Mouse (Mus musculus): ENCODE measurements around the gene Evl. TPM values are rescaled to one million over a fixed set of nuclear protein-coding genes. Genes with fewer than 3 reads are reported as not detected.
"Not testable (repeated sequence)": the region's sequence is repeated elsewhere in the genome, so short reads cannot be mapped to it uniquely, and the experiment has no call there.

The Evl gene
- total RNA-seq, 1 experiment, result 36.4 TPM

GRCm38 (mm10) chr12:108712481-108712880, 158.0 kb downstream of the Evl start:
- H3K4me1 ChIP-seq (ENCODE audit: control insufficient read depth in 2 of 2, insufficient read depth in 2 of 2, low read length in 2 of 2, poor library complexity in 1 of 2), result peaks cover 5 to 11% of the 10 kb centered on the region in 2 experiments
- no peak overlapping the region for H3K4me3 ChIP-seq (ENCODE audit: insufficient read depth in 1 of 2, low read depth in 1 of 2, low read length in 2 of 2, poor library complexity in 1 of 2, severe bottlenecking in 1 of 2)
- no peak for DNase-seq (ENCODE audit: low read depth, low spot score)
- no peaks in the 10 kb centered on the region for H3K36me3 ChIP-seq (ENCODE audit: control insufficient read depth, insufficient read depth, low read length, poor library complexity, severe bottlenecking)
- H3K27ac ChIP-seq (ENCODE audit: insufficient read depth, low read depth, low read length, poor library complexity, severe bottlenecking), result no peak overlapping the region
- no peak for TF ChIP-seq ZNF384 (IDR thresholded peaks at IDR 0.05; ENCODE audit: low read depth, low read length)
- TF ChIP-seq CHD2 (IDR thresholded peaks at IDR 0.05; ENCODE audit: low read depth, low read length), result no peak; the same call in 1 of the 2 replicates
- TF ChIP-seq ZC3H11A (IDR thresholded peaks at IDR 0.05; ENCODE audit: borderline replicate concordance, low read depth, low read length), result no peak
- no peak for TF ChIP-seq MAFK (IDR thresholded peaks at IDR 0.05; ENCODE audit: insufficient read depth, low read depth, low read length)
- in situ Hi-C loops (cut with MboI; ENCODE audit: low sequenced_read_pairs in 2 of 2, unreplicated experiment in 2 of 2), result no loop called here
- H3K9ac ChIP-seq (ENCODE audit: insufficient read depth, low read depth, low read length, poor library complexity, severe bottlenecking), result no peak overlapping the region
- no peaks in the 10 kb centered on the region for H3K9me3 ChIP-seq (ENCODE audit: control insufficient read depth, insufficient read depth, low read depth, low read length)

GRCm38 (mm10) chr12:108713972-108714371, 159.5 kb downstream of the Evl start:
- DNase-seq (ENCODE audit: low read depth, low spot score); H3K36me3 ChIP-seq (ENCODE audit: control insufficient read depth, insufficient read depth, low read length, poor library complexity, severe bottlenecking); H3K4me3 ChIP-seq (ENCODE audit: insufficient read depth in 1 of 2, low read depth in 1 of 2, low read length in 2 of 2, poor library complexity in 1 of 2, severe bottlenecking in 1 of 2); H3K9me3 ChIP-seq (ENCODE audit: control insufficient read depth, insufficient read depth, low read depth, low read length); H3K9ac ChIP-seq (ENCODE audit: insufficient read depth, low read depth, low read length, poor library complexity, severe bottlenecking); H3K27ac ChIP-seq (ENCODE audit: insufficient read depth, low read depth, low read length, poor library complexity, severe bottlenecking); in situ Hi-C loops (cut with MboI; ENCODE audit: low sequenced_read_pairs in 2 of 2, unreplicated experiment in 2 of 2): not testable (repeated sequence)
- H3K4me1 ChIP-seq (ENCODE audit: control insufficient read depth in 2 of 2, insufficient read depth in 2 of 2, low read length in 2 of 2, poor library complexity in 1 of 2), result peaks cover 5 to 11% of the 10 kb centered on the region in 2 experiments

GRCm38 (mm10) chr12:108715854-108716253, 161.3 kb downstream of the Evl start:
- Histone ChIP-seq H3K36me3 (ENCODE audit: control insufficient read depth, insufficient read depth, low read length, poor library complexity, severe bottlenecking) (no peaks in the 10 kb centered on the region), H3K4me1 (ENCODE audit: control insufficient read depth in 2 of 2, insufficient read depth in 2 of 2, low read length in 2 of 2, poor library complexity in 1 of 2) (peaks cover 5 to 8% of the 10 kb centered on the region in 2 experiments), H3K27ac (ENCODE audit: insufficient read depth, low read depth, low read length, poor library complexity, severe bottlenecking) (no peak overlapping the region), H3K4me3 (ENCODE audit: insufficient read depth in 1 of 2, low read depth in 1 of 2, low read length in 2 of 2, poor library complexity in 1 of 2, severe bottlenecking in 1 of 2) (no peak overlapping the region), H3K9me3 (ENCODE audit: control insufficient read depth, insufficient read depth, low read depth, low read length) (no peaks in the 10 kb centered on the region), H3K9ac (ENCODE audit: insufficient read depth, low read depth, low read length, poor library complexity, severe bottlenecking) (no peak overlapping the region)
- TF ChIP-seq HCFC1 (IDR thresholded peaks at IDR 0.05; ENCODE audit: borderline replicate concordance, insufficient read depth, low read length) (no peak), MAFK (IDR thresholded peaks at IDR 0.05; ENCODE audit: insufficient read depth, low read depth, low read length) (no peak), ZC3H11A (IDR thresholded peaks at IDR 0.05; ENCODE audit: borderline replicate concordance, low read depth, low read length) (no peak), CHD2 (IDR thresholded peaks at IDR 0.05; ENCODE audit: low read depth, low read length) (no peak), ZNF384 (IDR thresholded peaks at IDR 0.05; ENCODE audit: low read depth, low read length) (no peak)
- no peak for DNase-seq (ENCODE audit: low read depth, low spot score)
- in situ Hi-C loops (cut with MboI; ENCODE audit: low sequenced_read_pairs in 2 of 2, unreplicated experiment in 2 of 2), result no loop called here

- in situ Hi-C loops (cut with MboI; ENCODE audit: low sequenced_read_pairs in 2 of 2, unreplicated experiment in 2 of 2), result no loop called here
- TF ChIP-seq HCFC1 (IDR thresholded peaks at IDR 0.05; ENCODE audit: borderline replicate concordance, insufficient read depth, low read length) (no peak), MAFK (IDR thresholded peaks at IDR 0.05; ENCODE audit: insufficient read depth, low read depth, low read length) (no peak), ZC3H11A (IDR thresholded peaks at IDR 0.05; ENCODE audit: borderline replicate concordance, low read depth, low read length) (no peak), CHD2 (IDR thresholded peaks at IDR 0.05; ENCODE audit: low read depth, low read length) (no peak), ZNF384 (IDR thresholded peaks at IDR 0.05; ENCODE audit: low read depth, low read length) (no peak)
Measured at GRCm38 (mm10) chr12:108718485-108718884, 164.0 kb downstream of the Evl start.

GRCm38 (mm10) chr12:108722464-108722863, 167.9 kb downstream of the Evl start:
- H3K4me3 ChIP-seq (ENCODE audit: insufficient read depth in 1 of 2, low read depth in 1 of 2, low read length in 2 of 2, poor library complexity in 1 of 2, severe bottlenecking in 1 of 2), result no peak overlapping the region
- TF ChIP-seq HCFC1 (IDR thresholded peaks at IDR 0.05; ENCODE audit: borderline replicate concordance, insufficient read depth, low read length) (no peak), MAFK (IDR thresholded peaks at IDR 0.05; ENCODE audit: insufficient read depth, low read depth, low read length) (no peak), CHD2 (IDR thresholded peaks at IDR 0.05; ENCODE audit: low read depth, low read length) (no peak), ZC3H11A (IDR thresholded peaks at IDR 0.05; ENCODE audit: borderline replicate concordance, low read depth, low read length) (no peak), ZNF384 (IDR thresholded peaks at IDR 0.05; ENCODE audit: low read depth, low read length) (no peak)

More at GRCm38 (mm10) chr12:108718485-108718884, 164.0 kb downstream of the Evl start:
- H3K4me3 ChIP-seq (ENCODE audit: insufficient read depth in 1 of 2, low read depth in 1 of 2, low read length in 2 of 2, poor library complexity in 1 of 2, severe bottlenecking in 1 of 2), result no peak overlapping the region
- H3K36me3 ChIP-seq (ENCODE audit: control insufficient read depth, insufficient read depth, low read length, poor library complexity, severe bottlenecking), result no peaks in the 10 kb centered on the region
- no peak overlapping the region for H3K27ac ChIP-seq (ENCODE audit: insufficient read depth, low read depth, low read length, poor library complexity, severe bottlenecking)
- no peak for DNase-seq (ENCODE audit: low read depth, low spot score)
- H3K9ac ChIP-seq (ENCODE audit: insufficient read depth, low read depth, low read length, poor library complexity, severe bottlenecking), result no peak overlapping the region
- no peaks in the 10 kb centered on the region for H3K9me3 ChIP-seq (ENCODE audit: control insufficient read depth, insufficient read depth, low read depth, low read length)
- H3K4me1 ChIP-seq (ENCODE audit: control insufficient read depth in 2 of 2, insufficient read depth in 2 of 2, low read length in 2 of 2, poor library complexity in 1 of 2), result no peaks in the 10 kb centered on the region

More at GRCm38 (mm10) chr12:108722464-108722863, 167.9 kb downstream of the Evl start:
- Histone ChIP-seq H3K9me3 (ENCODE audit: control insufficient read depth, insufficient read depth, low read depth, low read length) (no peaks in the 10 kb centered on the region), H3K4me1 (ENCODE audit: control insufficient read depth in 2 of 2, insufficient read depth in 2 of 2, low read length in 2 of 2, poor library complexity in 1 of 2) (no peaks in the 10 kb centered on the region), H3K36me3 (ENCODE audit: control insufficient read depth, insufficient read depth, low read length, poor library complexity, severe bottlenecking) (no peaks in the 10 kb centered on the region), H3K27ac (ENCODE audit: insufficient read depth, low read depth, low read length, poor library complexity, severe bottlenecking) (no peak overlapping the region), H3K9ac (ENCODE audit: insufficient read depth, low read depth, low read length, poor library complexity, severe bottlenecking) (no peak overlapping the region)
- DNase-seq (ENCODE audit: low read depth, low spot score), result no peak
- in situ Hi-C loops (cut with MboI; ENCODE audit: low sequenced_read_pairs in 2 of 2, unreplicated experiment in 2 of 2), result no loop called here
